Mouse (Mus musculus): ENCODE data around the gene Fmo3.

Fmo3 gene

GRCm38 (mm10) chr1:162930631-162931030, 53.7 kb downstream of the Fmo3 start:
- no peak for DNase-seq

DNA sequence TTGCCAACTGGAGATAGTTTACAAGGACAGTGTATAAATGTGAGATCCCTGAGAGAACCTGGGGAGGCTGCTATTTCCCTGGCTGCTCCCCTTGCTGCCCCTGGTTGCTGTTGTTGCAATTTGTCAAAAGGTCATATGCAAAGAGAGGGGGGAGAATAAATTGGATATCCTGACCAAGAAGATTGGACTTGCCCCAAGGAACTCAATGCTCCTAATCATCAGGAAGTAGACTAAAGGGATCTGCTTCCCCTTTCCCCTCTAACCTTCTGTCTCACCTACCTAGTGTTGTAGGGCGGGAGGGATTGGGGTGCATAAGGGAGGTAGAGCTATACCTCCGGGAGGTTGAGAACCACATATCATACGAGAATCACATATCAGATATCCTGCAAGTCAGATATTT, 55.2 kb downstream of the Fmo3 start:
- DNase-seq: no peak

- no peak for DNase-seq
Measured at GRCm38 (mm10) chr1:162925121-162925520, 59.2 kb downstream of the Fmo3 start.

- no peak for DNase-seq
Measured at GRCm38 (mm10) chr1:162916661-162917060, 67.7 kb downstream of the Fmo3 start.

- no peak for DNase-seq
Measured at GRCm38 (mm10) chr1:162914932-162915556, 69.3 kb downstream of the Fmo3 start.

DNA sequence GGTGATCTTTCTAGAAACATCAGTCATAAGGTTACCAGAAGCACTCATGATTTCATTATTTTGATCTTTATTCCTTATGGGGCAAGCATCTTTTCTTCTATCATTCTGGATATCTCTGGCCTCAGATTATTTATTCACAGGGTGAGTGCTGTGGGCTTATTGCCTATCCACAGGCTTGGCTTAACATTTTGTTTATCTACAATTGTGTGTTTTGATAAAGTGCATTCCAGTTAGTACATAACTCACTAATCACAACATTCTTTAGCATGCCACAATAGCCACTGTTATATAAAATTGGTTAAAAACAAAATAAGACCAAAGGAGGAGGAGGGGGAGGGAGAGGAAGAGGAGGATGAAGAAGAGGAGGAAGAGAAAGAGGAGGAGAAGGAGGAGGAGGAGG, 72.2 kb downstream of the Fmo3 start:
- no peak for DNase-seq

Measured in thymus, postnatal 36 days (tissue).